Mouse (Mus musculus) thymus, adult 18-20 months (tissue): Measurements from ENCODE around the gene Krt14.
"Not testable (repeated sequence)": the region's sequence is repeated elsewhere in the genome, so short reads cannot be mapped to it uniquely, and the experiment has no call there.

ENCODE experiments used
- DNase-seq, 2 experiments: peaks; one replicate each; pipeline ENCODE4 v3.0.0; 2022; ENCODE audit warnings: mixed read lengths in 2 of 2

Krt14 gene

DNA sequence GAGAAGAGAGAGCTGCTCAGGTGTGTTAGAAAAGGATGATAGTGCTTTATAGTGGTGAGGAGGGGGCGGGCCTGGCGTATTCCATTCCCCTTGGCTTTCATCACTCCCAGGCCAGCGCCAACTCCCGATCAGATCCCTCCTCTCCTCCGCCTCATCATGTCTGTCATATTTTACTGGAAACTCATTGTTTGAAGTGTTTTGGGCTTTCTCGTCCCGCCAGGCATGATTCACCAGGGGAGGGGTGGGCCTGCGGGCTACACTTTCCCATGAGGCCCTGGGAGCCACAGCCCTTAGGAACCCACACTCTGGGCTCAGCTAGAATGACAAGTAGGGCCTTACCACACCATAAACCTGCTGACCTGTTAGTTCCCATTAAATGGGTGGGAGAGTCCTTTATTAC is at the start of gene Krt14:
Gene Krt14, minus strand, starts transcription at position 51 of the 400 bp plus-strand sequence.
- DNase-seq = no peak

DNA sequence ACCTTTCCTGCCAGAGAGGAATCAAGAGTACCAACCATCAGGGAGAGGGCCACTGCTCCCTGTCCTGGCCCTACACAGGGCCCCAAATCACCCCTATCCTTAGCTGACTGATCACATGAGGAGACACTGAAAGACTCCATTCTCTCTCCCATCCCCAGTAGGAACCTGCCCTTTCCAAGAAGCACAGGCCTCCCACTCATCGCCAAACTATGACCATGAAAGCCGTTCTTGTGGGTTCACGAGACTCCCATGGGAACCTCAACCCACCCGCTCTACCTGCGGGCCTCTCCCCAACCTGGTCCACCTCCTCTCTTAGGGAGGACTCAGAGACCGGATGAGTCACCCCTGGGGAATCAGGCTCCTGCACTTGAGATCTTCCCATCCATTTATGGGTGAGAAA is 48.2 kb upstream of the Krt14 start:
- no peak for DNase-seq

DNA sequence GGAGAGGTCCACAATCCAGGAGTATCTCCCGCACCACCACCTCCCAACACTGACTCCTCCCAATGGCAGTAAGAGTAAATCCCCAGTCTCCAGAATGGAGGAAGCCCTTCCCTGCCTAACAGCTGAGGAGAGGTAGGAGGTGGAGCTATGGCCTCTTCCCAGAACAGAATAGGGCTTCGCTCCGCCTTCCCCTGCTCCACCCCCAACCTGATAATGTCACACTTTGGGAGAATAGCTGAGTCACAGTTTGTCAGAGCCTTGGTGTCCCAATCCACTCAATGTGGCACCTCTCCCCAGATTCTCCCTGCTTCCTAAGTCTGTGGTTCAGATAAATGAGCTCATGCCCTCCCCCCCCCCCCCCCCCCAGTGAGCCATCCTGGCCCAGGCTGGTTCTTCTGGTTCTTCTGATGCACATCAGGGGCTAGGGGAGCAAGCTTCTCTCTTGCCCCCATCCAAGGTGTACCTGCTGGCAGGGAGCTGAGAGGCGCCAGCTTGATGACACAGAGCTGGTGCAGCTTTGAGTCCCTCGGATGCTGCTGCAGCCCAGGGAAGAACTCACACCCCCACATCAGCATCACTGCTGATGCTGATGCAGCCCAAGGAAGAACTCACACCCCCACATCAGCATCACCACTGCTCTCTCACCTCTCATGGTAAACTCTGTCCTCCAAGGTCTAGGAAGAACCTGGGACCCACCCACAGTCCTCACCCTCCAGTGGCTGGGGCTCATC is 47.2 kb upstream of the Krt14 start:
- DNase-seq = no peak

DNA sequence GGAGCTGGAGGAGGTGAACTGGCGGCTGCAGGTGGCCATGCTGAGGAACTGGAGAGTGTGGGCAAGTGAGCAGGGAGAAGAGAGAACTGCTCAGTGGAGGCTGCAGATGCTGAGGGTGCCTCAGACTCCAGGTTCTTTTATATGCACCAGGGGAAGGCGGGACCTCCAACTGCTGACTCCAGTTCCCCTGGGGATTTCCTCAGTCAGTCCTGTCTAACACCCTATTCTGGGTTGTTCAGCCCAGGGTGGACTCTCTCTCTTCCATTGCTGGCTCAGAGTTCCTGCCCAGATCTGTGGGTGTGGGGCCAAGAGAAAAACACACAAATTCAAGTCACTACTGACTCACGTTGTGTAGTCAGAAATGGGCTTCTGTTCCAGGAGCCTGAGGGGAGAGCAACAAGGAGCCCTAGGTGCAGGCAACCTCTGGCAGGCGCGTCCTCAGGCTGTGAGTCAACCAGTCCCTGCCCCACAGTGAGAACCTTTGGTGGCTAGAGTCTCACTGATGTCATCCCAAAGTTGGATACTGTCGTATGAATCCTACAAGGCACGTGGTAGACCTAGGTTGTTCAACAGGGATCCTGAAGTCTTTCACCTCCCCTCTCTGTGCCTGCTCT is 41.6 kb upstream of the Krt14 start, which contains the start of gene Krt16:
Gene Krt16, minus strand, starts transcription at position 51 of the 614 bp plus-strand sequence.
- DNase-seq = no peak

DNA sequence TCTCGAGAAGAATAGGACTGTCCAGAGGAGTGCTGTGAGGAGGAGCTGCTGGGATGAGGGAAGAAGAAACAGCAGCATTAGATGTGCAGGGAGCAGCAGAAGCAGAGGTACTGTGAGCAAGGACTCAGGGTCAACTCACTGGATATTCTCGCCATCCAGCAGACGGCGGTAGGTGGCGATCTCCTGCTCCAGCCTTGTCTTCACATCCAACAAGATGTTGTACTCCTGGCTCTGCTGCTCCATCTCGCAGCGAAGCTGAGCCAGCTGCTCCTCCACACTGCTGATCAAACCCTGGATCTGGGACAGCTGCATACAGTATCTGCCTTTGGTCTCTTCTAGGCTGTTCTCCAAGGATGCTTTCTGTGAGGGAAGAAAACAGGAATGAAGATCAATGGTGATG is 39.1 kb upstream of the Krt14 start:
- DNase-seq = not testable (repeated sequence)

DNA sequence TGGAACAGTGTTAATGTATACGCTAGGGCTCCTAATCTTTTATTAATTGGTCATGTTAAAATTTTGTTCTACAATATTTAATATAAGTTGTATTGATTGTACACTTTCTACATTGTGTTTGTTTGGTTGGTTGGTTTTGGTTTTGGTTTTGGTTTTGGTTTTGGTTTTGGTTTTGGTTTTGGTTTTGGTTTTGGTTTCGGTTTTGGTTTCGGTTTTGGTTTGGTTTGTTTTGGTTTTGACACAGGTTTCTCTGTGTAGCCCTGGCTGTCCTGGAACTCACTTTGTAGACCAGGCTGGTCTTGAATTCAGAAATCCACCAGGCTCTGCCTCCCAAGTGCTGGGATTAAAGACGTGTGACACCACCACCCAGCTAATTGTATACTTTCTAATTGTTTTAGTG is 32.9 kb upstream of the Krt14 start:
- DNase-seq = not testable (repeated sequence)

DNA sequence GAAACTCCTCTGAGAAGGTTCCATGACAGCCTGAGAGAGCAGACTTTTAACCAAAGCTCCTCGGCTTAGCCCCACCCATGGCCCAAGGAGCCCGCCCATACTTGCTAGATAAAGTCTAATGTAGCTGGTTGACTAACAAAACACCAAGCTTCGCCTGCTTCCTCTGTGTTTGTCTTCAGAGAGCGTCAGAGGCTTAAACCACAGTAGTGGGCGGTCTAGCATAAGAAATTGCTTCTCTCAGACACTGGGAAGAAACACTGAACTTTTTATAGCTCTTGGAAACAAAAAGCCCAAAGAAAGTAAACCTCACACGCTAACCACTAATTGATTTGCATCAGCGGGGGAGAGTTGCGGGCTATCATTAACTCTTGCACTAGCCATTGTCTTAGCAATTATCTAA is 14.4 kb upstream of the Krt14 start:
- no peak for DNase-seq

DNA sequence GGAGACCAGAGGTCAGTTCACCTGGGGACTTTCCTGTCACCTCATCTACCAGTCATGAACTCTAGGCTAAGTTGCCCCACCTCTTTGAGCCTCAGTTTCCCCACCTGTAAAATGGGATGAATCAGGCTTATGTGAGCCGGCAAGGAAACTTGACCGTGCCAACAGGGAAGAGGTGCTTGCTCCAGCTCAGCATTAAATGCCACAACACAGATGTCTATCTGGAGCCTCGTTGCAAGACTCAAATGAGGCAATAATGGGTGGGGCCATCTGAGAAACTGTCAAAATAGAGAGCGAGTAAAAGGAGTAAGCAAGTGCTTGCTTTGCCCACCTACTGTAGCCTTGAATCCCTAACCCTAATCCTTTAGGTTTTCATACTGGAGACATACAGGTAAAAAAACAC is 12.0 kb upstream of the Krt14 start:
- no peak for DNase-seq

DNA sequence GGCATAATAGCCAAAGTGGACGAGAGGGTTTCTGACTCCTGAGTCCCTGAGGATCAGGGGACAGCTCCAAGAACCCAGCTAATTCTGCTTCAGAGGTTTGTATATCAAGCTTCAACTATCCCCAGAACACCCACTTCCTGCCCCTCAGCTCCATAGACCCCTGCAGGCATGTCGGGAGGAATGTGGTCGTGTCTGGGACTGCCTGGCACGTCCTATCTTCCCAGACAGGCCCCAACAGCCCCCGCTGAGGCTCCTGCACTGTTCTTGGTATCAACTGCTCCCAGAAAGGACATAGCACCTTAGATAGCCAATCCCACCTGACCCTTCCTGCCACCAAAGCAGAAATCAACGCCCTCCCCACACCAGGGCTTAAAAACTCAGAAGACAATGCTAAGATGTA is 1.2 kb upstream of the Krt14 start:
- DNase-seq = no peak

DNA sequence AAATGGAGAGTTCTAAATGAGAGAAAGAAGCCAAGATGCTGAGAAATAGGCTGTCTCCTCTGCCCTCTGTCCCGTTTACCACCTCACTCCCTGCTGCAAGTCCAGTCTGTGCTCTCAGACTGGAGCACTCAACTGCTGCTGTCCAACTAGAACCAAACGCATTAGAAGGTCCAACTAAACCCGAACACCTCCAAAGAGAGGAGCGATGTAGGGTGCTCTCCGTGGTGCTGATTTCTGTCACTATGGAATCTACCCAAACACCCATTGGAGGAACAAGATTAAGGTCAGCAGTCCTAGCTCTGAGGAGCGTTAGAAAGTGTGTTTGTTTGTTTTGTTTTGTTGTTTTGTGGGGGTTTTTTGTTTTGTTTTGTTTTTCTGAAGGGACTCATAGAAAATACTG is 3.9 kb downstream of the Krt14 start:
- DNase-seq = no peak

DNA sequence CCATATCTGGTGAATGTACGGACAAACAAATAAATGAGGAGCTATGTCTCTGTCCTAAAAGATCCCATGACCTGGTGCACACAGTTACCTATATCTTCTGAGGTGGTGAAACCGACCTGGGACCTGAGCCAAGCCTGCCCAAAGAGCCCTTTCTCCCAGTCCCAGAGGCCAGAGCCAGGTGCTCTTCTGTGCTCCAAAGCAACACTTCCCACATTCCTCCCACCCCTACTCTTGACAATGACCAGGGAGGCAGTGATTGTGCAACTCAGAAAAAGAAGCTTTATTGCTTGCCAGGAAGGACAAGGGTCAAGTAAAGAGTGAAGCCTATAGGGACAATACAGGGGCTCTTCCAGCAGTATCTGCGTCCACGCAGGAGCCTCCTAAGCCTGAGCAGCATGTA is 4.4 kb downstream of the Krt14 start:
- DNase-seq = no peak

DNA sequence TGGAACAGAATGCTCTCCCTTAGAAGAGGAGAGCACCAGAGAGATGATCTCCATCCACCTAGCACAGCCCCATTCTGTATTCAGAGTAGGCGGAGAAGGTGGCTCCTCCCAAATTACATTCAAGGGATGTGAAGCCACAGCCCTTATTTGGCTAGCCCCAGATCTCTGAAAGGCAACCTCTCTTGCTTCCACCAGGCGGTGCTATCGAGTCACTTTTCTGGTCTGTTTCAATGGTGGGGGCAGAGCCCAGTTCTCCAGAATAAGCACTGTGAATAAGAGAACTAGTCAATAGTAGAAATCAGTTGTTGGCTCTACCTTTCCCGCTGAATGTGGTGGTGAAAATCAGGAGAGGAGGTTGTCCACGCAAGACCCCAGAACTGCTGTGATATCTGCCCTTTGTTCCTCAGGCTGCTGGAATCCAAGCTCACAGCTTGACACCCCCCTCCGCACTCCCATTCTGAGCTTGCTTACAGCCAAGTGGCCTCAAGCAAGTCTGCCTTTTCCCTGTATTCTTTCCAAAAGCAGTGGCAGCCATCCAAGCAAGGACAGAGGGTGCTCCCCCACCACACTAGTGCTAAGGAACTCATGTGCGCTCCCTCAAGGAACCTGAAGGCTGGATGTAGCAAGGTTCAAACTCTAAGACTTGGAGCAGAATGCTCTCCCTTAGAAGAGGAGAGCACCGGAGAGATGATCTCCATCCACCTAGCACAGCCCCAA is 7.1 kb downstream of the Krt14 start:
- DNase-seq = no peak

DNA sequence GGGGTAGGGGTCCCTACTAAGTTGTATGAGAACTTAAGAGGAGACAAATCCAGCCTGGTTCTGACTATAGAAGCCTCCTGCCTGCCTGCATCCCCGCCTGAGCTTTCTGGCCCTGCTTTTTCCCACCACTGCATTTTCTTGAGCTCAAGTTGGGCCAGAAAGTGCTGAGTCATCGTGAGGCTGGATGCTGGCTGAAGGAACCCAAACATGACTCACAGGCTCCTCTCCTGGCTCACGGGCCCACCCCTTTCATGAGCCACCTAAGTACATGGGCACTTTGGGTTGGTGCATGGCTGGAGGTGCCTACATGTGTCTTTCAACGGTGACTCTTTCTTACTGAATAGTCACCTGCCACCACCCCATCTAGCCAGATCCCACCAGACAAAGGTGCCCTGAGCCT is 8.7 kb downstream of the Krt14 start:
- DNase-seq = no peak

DNA sequence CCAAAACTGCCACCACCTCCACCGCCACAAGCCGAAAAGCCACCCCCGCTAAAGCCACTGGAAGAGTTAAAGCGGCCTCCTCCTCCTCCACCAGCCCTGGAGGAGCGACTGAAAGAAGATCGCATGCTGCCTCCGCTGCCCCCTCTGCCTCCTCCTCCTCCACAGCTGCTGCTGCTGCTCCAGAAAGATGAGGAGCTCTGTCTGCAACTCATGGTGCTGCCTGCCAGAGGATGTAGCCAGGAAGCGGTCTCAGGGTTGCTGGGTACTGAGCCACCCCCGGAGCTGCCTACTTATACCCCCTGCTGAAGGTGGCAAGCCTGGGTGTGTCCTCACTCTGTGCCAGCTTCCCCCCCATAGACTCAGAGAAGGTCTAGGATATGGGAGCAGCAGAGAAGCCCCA is 14.4 kb downstream of the Krt14 start, which contains the start of gene Krt9:
Gene Krt9, minus strand, starts transcription at position 255 of the 400 bp plus-strand sequence.
- DNase-seq = no peak

DNA sequence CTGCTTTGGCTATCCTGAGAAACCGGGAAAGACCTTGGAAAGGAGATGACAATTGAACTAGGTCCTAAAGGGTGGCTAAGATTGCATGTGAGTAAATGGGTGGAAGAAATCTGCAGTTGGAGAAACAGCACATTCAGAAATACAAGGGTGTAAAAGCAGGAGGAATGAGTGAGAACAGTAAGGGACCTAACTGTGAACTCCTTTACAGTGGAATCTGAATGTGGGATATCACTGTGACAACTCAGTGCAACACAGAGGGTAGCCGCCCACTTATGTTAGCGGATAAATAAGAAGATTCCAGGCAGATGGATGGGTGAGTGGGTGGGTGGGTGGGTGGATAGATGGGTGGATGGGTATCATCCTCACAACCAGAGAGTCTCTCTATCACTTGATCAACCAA is 15.5 kb downstream of the Krt14 start:
- DNase-seq = no peak

DNA sequence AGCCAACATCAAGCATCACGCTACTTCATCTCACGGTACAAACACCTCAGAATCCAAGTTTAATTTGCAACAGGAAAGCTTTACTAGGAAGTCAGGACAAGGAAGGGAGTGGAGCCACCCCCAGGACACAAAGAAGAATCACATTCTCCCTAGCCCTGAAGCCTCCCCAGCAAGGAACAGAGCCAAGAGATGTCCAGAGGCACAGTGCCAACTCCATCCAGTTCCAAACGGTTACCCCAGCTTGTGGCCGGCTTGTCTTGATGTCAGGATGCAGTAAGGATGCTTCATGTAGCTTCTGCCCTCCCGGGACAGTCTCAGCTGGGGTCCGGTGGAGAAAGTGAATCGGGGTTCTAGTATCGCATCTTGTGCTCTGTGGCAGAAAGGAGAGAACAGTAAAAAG is 20.6 kb downstream of the Krt14 start:
- DNase-seq = no peak

DNA sequence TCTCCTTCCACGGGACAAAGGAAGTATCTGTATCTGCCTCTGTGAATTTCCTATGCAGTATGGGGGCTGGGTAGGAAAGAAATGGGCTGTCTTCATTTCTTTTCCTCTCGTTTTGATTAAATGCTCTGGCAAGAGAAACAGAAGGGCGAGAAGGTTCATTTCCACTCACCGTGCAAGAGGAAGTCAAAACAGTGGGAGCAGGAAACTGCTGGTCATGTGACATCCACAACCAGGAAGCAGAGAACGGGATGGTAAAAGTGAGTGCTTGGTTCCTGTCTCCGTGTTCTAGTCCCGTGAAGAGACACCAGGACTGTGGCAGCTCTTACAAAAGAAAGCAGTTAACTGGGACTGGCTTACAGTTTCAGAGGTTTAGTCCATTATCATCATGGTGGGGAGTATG is 25.6 kb downstream of the Krt14 start:
- no peak for DNase-seq

DNA sequence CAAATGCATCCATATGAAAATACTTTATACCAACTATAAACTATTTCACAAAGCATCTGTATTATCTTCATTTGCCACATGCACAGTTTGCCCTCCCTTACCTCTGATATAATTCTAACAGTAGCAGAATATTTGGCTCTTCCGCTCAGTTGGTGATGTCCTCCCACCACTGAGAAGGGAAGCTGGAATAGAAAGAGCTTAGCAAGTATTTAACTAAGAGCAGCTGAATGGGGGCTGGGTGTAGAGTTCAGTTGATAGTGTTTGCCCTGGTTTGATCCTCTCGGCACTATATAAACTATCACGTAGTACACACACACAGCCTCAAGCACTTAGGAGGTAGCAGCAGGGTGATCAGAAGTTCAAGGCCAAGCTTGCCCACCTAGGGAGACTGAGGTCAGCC is 28.1 kb downstream of the Krt14 start:
- no peak for DNase-seq

DNA sequence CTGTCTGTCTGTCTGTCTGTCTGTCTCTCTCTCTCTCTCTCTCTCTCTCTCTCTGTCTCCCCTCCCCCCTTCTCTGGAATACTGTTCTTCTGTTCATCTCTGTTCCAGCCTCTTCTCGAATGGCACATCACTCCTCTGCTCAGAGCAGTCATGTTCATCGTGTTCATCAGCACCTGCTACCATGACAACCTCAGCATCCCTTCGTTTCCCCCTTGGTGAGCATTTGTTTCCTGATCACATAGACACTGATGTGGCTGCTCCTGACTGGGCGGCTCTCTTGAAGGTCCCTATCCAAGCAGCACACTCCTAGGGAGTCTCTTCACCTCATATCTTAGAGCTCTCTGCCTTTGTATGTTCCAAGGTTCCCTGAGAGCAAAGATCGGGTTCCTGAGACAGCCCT is 29.0 kb downstream of the Krt14 start:
- DNase-seq = no peak

DNA sequence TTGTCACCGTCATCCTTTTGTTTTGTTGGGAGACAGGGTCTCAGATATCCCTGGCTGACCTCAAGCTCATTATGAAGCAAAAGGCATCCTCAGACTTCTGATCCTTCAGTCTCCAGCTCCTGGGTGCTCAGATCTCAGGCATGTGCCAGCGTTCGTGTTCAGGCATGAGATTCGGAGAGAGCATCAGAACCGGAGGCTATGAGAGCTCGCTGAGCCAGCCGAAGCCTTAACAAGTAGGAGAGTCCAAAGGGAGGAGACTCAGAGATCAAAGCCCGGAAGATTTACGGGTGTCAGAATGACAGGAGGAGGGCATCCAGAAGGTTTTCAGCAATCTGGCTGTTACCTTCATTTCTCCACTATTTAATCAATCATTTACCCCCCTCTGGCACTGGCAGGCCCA is 30.6 kb downstream of the Krt14 start:
- DNase-seq = no peak

DNA sequence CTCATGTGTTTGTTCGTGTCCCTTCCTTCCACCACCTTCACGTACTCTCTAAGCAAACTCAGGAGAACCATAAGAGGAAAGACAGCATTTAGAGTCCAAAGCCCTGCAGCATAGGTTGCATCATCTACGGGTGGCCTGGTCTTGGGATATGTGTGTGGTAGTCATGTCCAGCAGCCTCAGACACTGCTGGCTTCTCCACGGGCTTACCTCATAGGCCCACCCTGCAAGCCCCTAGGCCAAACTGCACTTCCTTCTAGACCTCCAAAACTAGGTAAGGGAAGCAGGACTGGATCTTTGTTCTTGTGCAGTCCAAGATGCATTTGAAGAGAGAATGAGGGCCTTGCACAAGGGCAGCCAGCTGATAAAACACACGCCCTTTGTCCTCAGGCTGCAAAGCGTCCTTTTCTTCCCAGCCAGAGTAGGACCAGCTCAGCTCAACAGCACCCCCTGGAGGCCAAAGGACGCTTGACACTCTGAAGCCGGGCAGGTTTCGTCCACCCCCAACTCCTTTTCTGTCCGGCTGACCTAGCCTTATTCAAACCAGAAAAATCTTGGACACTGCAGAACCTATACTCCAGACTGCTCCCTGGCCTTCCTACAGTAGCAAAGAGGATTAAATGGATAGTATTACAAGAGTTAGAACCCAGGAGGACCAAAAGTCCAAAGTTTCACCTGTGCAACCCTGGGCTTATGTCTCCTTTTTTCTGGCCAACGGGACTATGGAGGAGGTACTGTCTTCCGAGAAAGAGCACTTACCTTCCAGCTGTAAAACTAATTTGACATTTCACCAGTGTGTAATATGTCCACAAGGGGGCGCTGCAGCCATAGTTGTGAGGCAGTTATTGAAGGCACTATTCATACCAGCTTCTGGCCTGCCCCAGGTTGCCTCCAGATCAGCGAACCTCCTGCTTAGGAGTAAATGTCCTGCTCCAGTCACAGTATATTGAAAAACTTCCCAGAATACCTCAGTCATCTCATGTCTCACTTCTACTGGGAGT is 38.3 kb downstream of the Krt14 start:
- DNase-seq = no peak

DNA sequence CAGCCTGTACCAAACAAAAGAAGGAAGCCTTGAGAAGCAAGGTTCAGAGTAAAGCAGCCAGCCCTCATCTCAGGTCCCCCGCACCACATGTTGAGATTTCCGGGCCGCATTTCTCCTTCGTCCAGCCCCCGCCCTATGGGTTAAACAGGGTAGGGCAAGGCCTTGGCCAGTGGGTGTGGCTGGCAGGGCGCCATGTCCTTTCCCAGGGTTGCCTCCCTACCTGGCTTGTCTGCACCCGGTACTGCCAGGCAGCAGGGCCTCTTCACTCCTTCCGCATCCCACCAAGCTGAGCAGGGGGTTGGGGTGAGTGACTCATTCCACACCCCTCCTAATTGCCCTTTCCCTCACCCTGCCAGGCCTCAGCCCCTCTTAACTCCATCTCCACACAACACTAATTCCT is 39.3 kb downstream of the Krt14 start:
- no peak for DNase-seq

DNA sequence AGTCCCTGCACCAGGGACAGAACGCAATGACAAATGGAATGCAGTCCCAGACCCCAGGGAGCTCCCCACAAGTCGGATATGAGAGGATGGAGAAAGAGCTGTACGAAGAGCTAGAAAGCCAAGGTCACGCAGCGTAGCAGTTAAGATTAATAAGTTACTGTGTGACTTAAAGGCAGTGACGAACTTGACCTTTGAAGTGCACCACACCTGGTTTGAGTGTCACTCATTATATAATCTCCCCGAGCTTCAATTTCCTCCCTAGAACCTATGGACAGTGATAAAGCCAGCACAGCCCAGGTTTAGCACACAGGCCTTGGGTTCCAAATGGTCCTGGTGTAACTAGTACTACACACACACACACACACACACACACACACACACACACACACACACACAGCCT is 43.0 kb downstream of the Krt14 start:
- no peak for DNase-seq
